Mouse (Mus musculus) G1E (cell line): ENCODE data around the gene Apex2. TPM values are rescaled to one million over a fixed set of nuclear protein-coding genes. Genes with fewer than 3 reads are reported as not detected.

Experiments used
- ATAC-seq: 2 replicates; pipeline ENCODE4 v1.8.0; 2016; ENCODE audit warnings: mild to moderate bottlenecking; ENCODE audit not compliant: insufficient number of reproducible peaks, poor library complexity, low FRiP score, severe bottlenecking; ENCODE audit errors: extremely low read depth
- DNase-seq: peaks from one replicate; pipeline ENCODE4 v3.0.0; 2012; ENCODE audit warnings: low spot score
- H3K27me3 ChIP-seq: 2 replicates; pipeline ENCODE4 v1.6.1; 2012; ENCODE audit warnings: mild to moderate bottlenecking, low read length, inconsistent platforms; ENCODE audit not compliant: insufficient read depth
- H3K36me3 ChIP-seq: replicated peaks from 2 replicates; pipeline ENCODE3; 2012; ENCODE audit warnings: mild to moderate bottlenecking, inconsistent platforms
- H3K4me1 ChIP-seq: 2 replicates; pipeline ENCODE4 v1.6.1; 2012; ENCODE audit warnings: low read depth, low read length, inconsistent platforms, mixed read lengths; ENCODE audit not compliant: insufficient read depth
- H3K4me3 ChIP-seq: 2 replicates; pipeline ENCODE4 v1.5.1; 2012; ENCODE audit warnings: low read depth, mild to moderate bottlenecking, inconsistent platforms, low read length, moderate library complexity, mixed read lengths
- H3K9me3 ChIP-seq: replicated peaks from 2 replicates; pipeline ENCODE4 v1.6.1; 2012; ENCODE audit warnings: inconsistent platforms
- CTCF ChIP-seq: IDR thresholded peaks from 2 replicates; pipeline ENCODE4 v1.5.1; 2012; ENCODE audit warnings: low read depth, low read length, inconsistent platforms, mixed read lengths
- GATA1 ChIP-seq: IDR thresholded peaks from 2 replicates; pipeline ENCODE4 v1.6.1; 2012; ENCODE audit warnings: borderline replicate concordance, low read length, inconsistent platforms, mixed read lengths
- GATA2 ChIP-seq: IDR thresholded peaks from 2 replicates; pipeline ENCODE4 v1.6.1; 2012; ENCODE audit warnings: low read depth, low read length, inconsistent platforms, borderline replicate concordance
- POLR2AphosphoS5 ChIP-seq: IDR thresholded peaks from 2 replicates; pipeline ENCODE4 v1.6.1; 2012; ENCODE audit warnings: low read depth, low read length, inconsistent platforms; ENCODE audit not compliant: insufficient replicate concordance
- TAL1 ChIP-seq: conservative IDR thresholded peaks from 2 replicates; pipeline ENCODE4 v1.6.1; 2012; ENCODE audit warnings: low read depth, low read length, inconsistent platforms, mixed read lengths
- polyA plus RNA-seq: library from polyadenylated mRNA; stranded (reverse); fragments of >175 nt; gene quantifications from 2 replicates; pipeline ENCODE4 v1.2.3, GENCODE M21; 2012
- total RNA-seq, 2 experiments: library from RNA; stranded (forward) in 1 of 2; stranded (reverse) in 1 of 2; fragments of 200-1000 nt in 1 of 2; fragments of >200 nt in 1 of 2; fragmentation: Nextera tagmentation in 1 of 2; gene quantifications; 2 replicates each; pipeline ENCODE4 v1.2.3; 2014 to 2017

Apex2 gene
- total RNA-seq (2014; fragmentation: Nextera tagmentation) (21.0 and 22.8 TPM in 2 replicates), total RNA-seq (2017) (7.7 and 8.0 TPM in 2 replicates), polyA plus RNA-seq (1.2 and 1.3 TPM in 2 replicates)

DNA sequence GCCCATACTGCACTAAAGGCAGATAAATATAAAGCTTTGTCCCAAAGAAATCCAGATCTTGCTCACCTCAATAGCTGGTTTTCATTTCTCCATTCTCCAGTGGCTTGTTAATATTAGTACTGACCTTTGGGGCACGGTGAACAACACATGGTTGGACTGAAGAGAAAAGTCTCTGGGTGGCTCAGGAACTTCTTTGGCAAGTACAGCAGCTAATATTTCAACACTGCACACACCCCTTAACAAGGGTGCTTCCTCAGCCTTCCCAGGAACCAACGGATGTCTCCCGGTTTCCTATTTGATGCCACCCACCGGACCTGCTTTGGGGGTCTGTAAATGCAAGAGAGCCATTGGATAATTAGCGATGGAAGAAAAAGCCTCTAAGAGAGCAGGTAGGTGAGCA is at the start of gene Apex2:
TSS of gene Apex2 (minus strand) at position 173 of the 400 bp plus-strand sequence.
- Histone ChIP-seq H3K9me3 (no peaks in the 10 kb centered on the region), H3K4me1 (peaks cover 29% of the 10 kb centered on the region), H3K27me3 (no peaks in the 10 kb centered on the region), H3K4me3 (peak within 1 kb of the TSS; percentile 74; the same call in 1 of the 2 replicates), H3K36me3 (peaks cover 15% of the 10 kb centered on the region)
- no peak for ATAC-seq
- DNase-seq, result no peak
- no peak for TF ChIP-seq TAL1
- no peak for TF ChIP-seq GATA2
- no peak for TF ChIP-seq POLR2AphosphoS5
- no peak for TF ChIP-seq CTCF
- TF ChIP-seq GATA1, result no peak

- H3K36me3 ChIP-seq, result no peaks in the 10 kb centered on the region
- H3K9me3 ChIP-seq, result no peaks in the 10 kb centered on the region
- DNase-seq (no peak), ATAC-seq (no peak)
- H3K27me3 ChIP-seq, result no peaks in the 10 kb centered on the region
- 0 out of 2 replicates have a peak, but pooled peaks cover 2% of the 10 kb centered on the region for H3K4me1 ChIP-seq
- TF ChIP-seq CTCF, result no peak
- no peak for TF ChIP-seq GATA1
- no peak for TF ChIP-seq POLR2AphosphoS5
- no peak for TF ChIP-seq TAL1
- no peak for TF ChIP-seq GATA2
- no peak overlapping the region for H3K4me3 ChIP-seq
Observed at GRCm38 (mm10) chrX:150636421-150636820, 46.8 kb upstream of the Apex2 start.

DNA sequence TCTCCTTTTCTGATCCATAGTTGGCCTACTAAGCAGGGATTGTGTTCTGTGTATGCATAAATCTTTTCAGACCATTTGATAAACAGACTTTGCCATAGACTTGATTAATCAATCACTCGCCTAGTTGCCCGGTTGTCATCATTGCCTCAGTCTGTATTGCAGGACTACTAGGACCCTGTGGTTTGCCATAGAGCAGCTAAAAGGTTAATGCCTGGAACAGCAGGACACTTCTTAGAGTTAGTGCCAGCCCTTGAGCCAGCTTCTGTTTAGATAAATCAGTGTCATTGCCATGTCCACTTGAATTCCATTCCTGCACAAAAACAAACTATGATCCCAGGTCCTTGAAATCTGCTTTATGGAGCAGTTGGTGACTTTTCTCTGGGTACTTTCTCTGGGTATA is 9.2 kb upstream of the Apex2 start:
- H3K4me1 ChIP-seq, result peaks cover 20% of the 10 kb centered on the region
- no peak overlapping the region for H3K4me3 ChIP-seq
- peaks cover 2% of the 10 kb centered on the region for H3K36me3 ChIP-seq
- H3K27me3 ChIP-seq, result no peaks in the 10 kb centered on the region
- no peak for ATAC-seq
- DNase-seq, result no peak
- TF ChIP-seq GATA1 (no peak), TAL1 (no peak), CTCF (no peak), POLR2AphosphoS5 (no peak), GATA2 (no peak)
- no peaks in the 10 kb centered on the region for H3K9me3 ChIP-seq

- Histone ChIP-seq H3K9me3 (no peaks in the 10 kb centered on the region), H3K4me1 (peaks cover 28% of the 10 kb centered on the region), H3K36me3 (peaks cover 2% of the 10 kb centered on the region), H3K4me3 (no peak overlapping the region; the same call in 1 of the 2 replicates), H3K27me3 (no peaks in the 10 kb centered on the region)
- DNase-seq (no peak), ATAC-seq (peak; percentile 91)
- TF ChIP-seq TAL1 (peak; percentile 80), GATA2 (no peak)
Observed at GRCm38 (mm10) chrX:150595016-150595760, 5.5 kb upstream of the Apex2 start.

GRCm38 (mm10) chrX:150594176-150594575 is 4.5 kb upstream of the Apex2 start:
- Histone ChIP-seq H3K4me1 (peaks cover 33% of the 10 kb centered on the region), H3K9me3 (no peaks in the 10 kb centered on the region), H3K36me3 (peaks cover 2% of the 10 kb centered on the region), H3K27me3 (no peaks in the 10 kb centered on the region), H3K4me3 (peak overlapping the region; percentile 51; the same call in 1 of the 2 replicates)
- TF ChIP-seq POLR2AphosphoS5 (no peak), CTCF (no peak), TAL1 (no peak), GATA1 (no peak), GATA2 (no peak)
- DNase-seq, result no peak
- no peak for ATAC-seq

DNA sequence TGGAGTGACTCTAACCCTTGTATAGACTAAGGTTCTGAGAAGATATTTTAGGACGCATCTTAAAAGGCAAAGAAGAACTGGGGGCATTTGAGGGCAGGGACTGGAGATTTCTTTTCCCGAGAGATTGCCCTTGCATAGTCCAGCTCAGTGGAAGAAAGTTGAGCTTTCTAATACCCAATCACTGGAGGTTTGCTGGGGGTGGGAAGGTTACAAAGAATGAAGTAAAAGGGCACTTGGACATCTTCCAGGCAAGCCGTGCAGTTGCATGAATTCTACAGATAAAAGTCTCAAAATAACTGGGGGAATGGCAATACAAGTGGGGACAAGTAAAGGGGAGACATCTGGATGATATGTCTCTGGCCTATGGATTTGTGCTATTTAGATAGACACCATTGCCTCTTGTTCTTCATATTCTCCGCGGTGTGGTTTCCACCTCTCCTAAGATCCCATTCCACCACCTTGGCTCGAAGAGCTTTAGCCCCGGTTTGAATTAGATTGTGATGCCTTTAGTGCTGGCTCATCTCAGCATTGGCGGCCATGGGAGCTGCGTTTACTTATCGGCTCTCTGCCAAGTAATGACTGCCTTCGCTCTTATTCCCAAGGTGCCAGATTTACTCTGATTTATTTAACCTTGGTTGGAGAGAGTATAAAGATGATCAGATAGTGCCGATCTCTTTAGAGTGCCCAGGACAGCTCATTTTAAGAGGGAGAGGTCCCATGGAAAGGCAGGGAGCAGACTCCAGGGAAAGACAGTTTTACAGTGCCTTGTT is 3.8 kb upstream of the Apex2 start:
- Histone ChIP-seq H3K36me3 (peaks cover 2% of the 10 kb centered on the region), H3K4me1 (peaks cover 40% of the 10 kb centered on the region), H3K9me3 (no peaks in the 10 kb centered on the region), H3K27me3 (no peaks in the 10 kb centered on the region), H3K4me3 (no peak overlapping the region)
- DNase-seq (no peak), ATAC-seq (no peak)
- TF ChIP-seq POLR2AphosphoS5, result no peak
- no peak for TF ChIP-seq TAL1
- no peak for TF ChIP-seq GATA2
- TF ChIP-seq GATA1, result no peak
- no peak for TF ChIP-seq CTCF
